Mouse (Mus musculus) liver, embryonic 14.5 days (tissue): ENCODE measurements around the gene Lclat1. TPM values are rescaled to one million over a fixed set of nuclear protein-coding genes. Genes with fewer than 3 reads are reported as not detected.

Source experiments
- ATAC-seq: fragments of 200-750 bp; cut with Nextera tagmentation; 2 replicates; pipeline ENCODE4 v1.8.0; 2017; ENCODE audit warnings: moderate number of reproducible peaks, mild to moderate bottlenecking, moderate library complexity; ENCODE audit not compliant: insufficient read depth
- DNase-seq, 3 experiments: peaks; one replicate each; pipeline ENCODE4 v3.0.0-alpha.2; 2012 to 2013; ENCODE audit warnings: low read depth in 3 of 3, low spot score in 3 of 3
- H3K27ac ChIP-seq: fragments of 300-500 bp; sonication (generic); 2 replicates; pipeline ENCODE4 v1.5.1; 2014; ENCODE audit warnings: moderate library complexity, mild to moderate bottlenecking, control low read depth, inconsistent platforms
- H3K27me3 ChIP-seq: fragments of 300-500 bp; sonication (generic); 2 replicates; pipeline ENCODE4 v1.6.1; 2014; ENCODE audit warnings: mild to moderate bottlenecking, low read length, moderate library complexity; ENCODE audit not compliant: control insufficient read depth, insufficient read depth
- H3K36me3 ChIP-seq: fragments of 300-500 bp; sonication (generic); replicated peaks from 2 replicates; pipeline ENCODE4 v1.6.1; 2014; ENCODE audit warnings: low read depth; ENCODE audit not compliant: control insufficient read depth, insufficient read depth
- H3K4me1 ChIP-seq, 2 experiments: fragments of 200-500 bp in 1 of 2; fragments of 300-500 bp in 1 of 2; sonication (generic) in 1 of 2; replicated peaks; 2 replicates each; pipeline ENCODE4 v1.6.1; 2012 to 2014; ENCODE audit warnings: antibody characterized with exemption in 1 of 2, inconsistent platforms in 1 of 2, low read length in 1 of 2; ENCODE audit not compliant: control insufficient read depth in 2 of 2, insufficient read depth in 2 of 2
- H3K4me2 ChIP-seq: fragments of 300-500 bp; sonication (generic); 2 replicates; pipeline ENCODE4 v1.6.1; 2014; ENCODE audit warnings: low read depth, mild to moderate bottlenecking, control low read depth, moderate library complexity
- H3K4me3 ChIP-seq, 2 experiments: fragments of 200-500 bp in 1 of 2; fragments of 300-500 bp in 1 of 2; sonication (generic) in 1 of 2; 2 replicates each; pipeline ENCODE4 v1.5.1; 2012 to 2014; ENCODE audit warnings: low read depth in 2 of 2, low read length in 2 of 2, mild to moderate bottlenecking in 2 of 2, control low read depth in 1 of 2, inconsistent platforms in 1 of 2, moderate library complexity in 1 of 2; ENCODE audit not compliant: insufficient read depth in 1 of 2
- H3K9ac ChIP-seq: fragments of 300-500 bp; sonication (generic); replicated peaks from 2 replicates; pipeline ENCODE4 v1.6.1; 2014; ENCODE audit warnings: mild to moderate bottlenecking, control low read depth, moderate library complexity
- H3K9me3 ChIP-seq: fragments of 300-500 bp; sonication (generic); 2 replicates; pipeline ENCODE4 v1.6.1; 2016; ENCODE audit warnings: low read length, mixed read lengths; ENCODE audit not compliant: control insufficient read depth
- CTCF ChIP-seq: IDR thresholded peaks from 2 replicates; pipeline ENCODE4 v1.5.1; 2016; ENCODE audit warnings: antibody characterized with exemption, low read depth, control low read depth
- EP300 ChIP-seq: IDR thresholded peaks from 2 replicates; pipeline ENCODE4 v1.6.1; 2016; ENCODE audit warnings: antibody characterized with exemption, low read depth
- WGBS: fragments of 180-500 bp; shearing (Covaris S2); extraction: QIAGEN DNeasy Blood & Tissue Kit; methylation state at CpG from one replicate; pipeline ENCODE4 v1.1.7; 2014; ENCODE audit not compliant: insufficient replicate concordance; 5-methylcytosine and 5-hydroxymethylcytosine counted together
- polyA plus RNA-seq, 2 experiments: library from polyadenylated mRNA; depleted of rRNA in 1 of 2; stranded (reverse) in 1 of 2; unstranded in 1 of 2; fragments of >200 nt; fragmentation: Nextera tagmentation in 1 of 2; extraction: Ambion mirVana in 1 of 2; gene quantifications; 2 replicates each; pipeline versions ENCODE4 v1.2.1 to v1.2.3; 2012 to 2014

Gene Lclat1
- polyA plus RNA-seq, 2 experiments: 1.8 to 4.5 TPM

GRCm38 (mm10) chr17:73136562-73137484 is 29.0 kb downstream of the Lclat1 start:
- Histone ChIP-seq H3K4me3 (no peak overlapping the region), H3K4me1 (peaks cover 0 to 10% of the 10 kb centered on the region in 2 experiments; a peak in 2 of 4 replicates), H3K36me3 (no peaks in the 10 kb centered on the region), H3K4me2 (no peak overlapping the region), H3K27me3 (no peaks in the 10 kb centered on the region), H3K9ac (no peak overlapping the region), H3K9me3 (no peaks in the 10 kb centered on the region), H3K27ac (no peak overlapping the region)
- TF ChIP-seq EP300 (no peak), CTCF (no peak)
- ATAC-seq: no peak
- no peak for DNase-seq
- 43% methylated on average over 5 of the region's 5 CpGs for WGBS

GRCm38 (mm10) chr17:73138217-73138616 is 30.4 kb downstream of the Lclat1 start:
- WGBS: 44% methylated on average over 3 of the region's 3 CpGs
- H3K27ac ChIP-seq: no peak overlapping the region
- peak; percentile 36; the same call in 1 of the 2 replicates for TF ChIP-seq EP300
- no peak for TF ChIP-seq CTCF
- no peaks in the 10 kb centered on the region for H3K9me3 ChIP-seq
- H3K27me3 ChIP-seq: no peaks in the 10 kb centered on the region
- no peak overlapping the region for H3K4me3 ChIP-seq
- ATAC-seq (no peak), DNase-seq (no peak)
- peaks cover 7 to 21% of the 10 kb centered on the region in 2 experiments for H3K4me1 ChIP-seq
- no peak overlapping the region for H3K4me2 ChIP-seq
- no peaks in the 10 kb centered on the region for H3K36me3 ChIP-seq
- no peak overlapping the region for H3K9ac ChIP-seq

- no peaks in the 10 kb centered on the region for H3K36me3 ChIP-seq
- H3K27ac ChIP-seq: no peak overlapping the region
Measured at GRCm38 (mm10) chr17:73142029-73142428, 34.2 kb downstream of the Lclat1 start.

GRCm38 (mm10) chr17:73142445-73142844 is 34.7 kb downstream of the Lclat1 start:
- ATAC-seq (peak; percentile 85), DNase-seq (peak; percentile 50 to 62 (median 58))
- no peak for TF ChIP-seq CTCF
- TF ChIP-seq EP300: peak; percentile 91
- H3K36me3 ChIP-seq: no peaks in the 10 kb centered on the region
- H3K4me1 ChIP-seq: peaks cover 7 to 18% of the 10 kb centered on the region in 2 experiments
- H3K4me3 ChIP-seq: no peak overlapping the region
- H3K4me2 ChIP-seq: no peak overlapping the region
- no peaks in the 10 kb centered on the region for H3K9me3 ChIP-seq
- 2% methylated on average over 2 of the region's 2 CpGs for WGBS
- no peak overlapping the region for H3K9ac ChIP-seq
- H3K27me3 ChIP-seq: no peaks in the 10 kb centered on the region
- H3K27ac ChIP-seq: no peak overlapping the region

More at GRCm38 (mm10) chr17:73142029-73142428, 34.2 kb downstream of the Lclat1 start:
- no peak overlapping the region for H3K4me3 ChIP-seq
- no peak for DNase-seq
- WGBS: 10% methylated on average over 4 of the region's 4 CpGs
- no peak for ATAC-seq
- H3K9ac ChIP-seq: no peak overlapping the region
- peaks cover 7 to 18% of the 10 kb centered on the region in 2 experiments for H3K4me1 ChIP-seq
- no peak overlapping the region for H3K4me2 ChIP-seq
- no peaks in the 10 kb centered on the region for H3K27me3 ChIP-seq
- TF ChIP-seq EP300 (no peak), CTCF (no peak)
- no peaks in the 10 kb centered on the region for H3K9me3 ChIP-seq

GRCm38 (mm10) chr17:73145426-73145825 is 37.6 kb downstream of the Lclat1 start:
- Histone ChIP-seq H3K27me3 (no peaks in the 10 kb centered on the region), H3K9ac (no peak overlapping the region), H3K9me3 (no peaks in the 10 kb centered on the region), H3K4me2 (no peak overlapping the region), H3K27ac (no peak overlapping the region), H3K4me1 (peaks cover 7 to 11% of the 10 kb centered on the region in 2 experiments), H3K4me3 (no peak overlapping the region), H3K36me3 (no peaks in the 10 kb centered on the region)
- no peak for ATAC-seq
- TF ChIP-seq EP300 (no peak), CTCF (no peak)
- DNase-seq: no peak
- 73% methylated on average over 2 of the region's 2 CpGs for WGBS
